Mouse (Mus musculus) cerebellum, postnatal 25 days (tissue): ENCODE measurements at regions not wholly inside any gene's neighbourhood (a gene's known extent, or its start where the extent isn't known, plus 50 kb on each side); places are given as distances from the start of the nearest gene placed in this dataset.
"Not testable (repeated sequence)": the region's sequence is repeated elsewhere in the genome, so short reads cannot be mapped to it uniquely, and the experiment has no call there.

Experiments
- DNase-seq, 2 experiments: peaks; one replicate each; pipeline ENCODE4 v3.0.0; 2021; ENCODE audit warnings: mixed read lengths in 2 of 2

- DNase-seq = no peak
These were observed 277.0 kb downstream of the Gxylt1 start for GRCm38 (mm10) chr15:92997933-92998332.

- DNase-seq = no peak
These were observed 280.7 kb downstream of the Gxylt1 start for GRCm38 (mm10) chr15:92994191-92994671.

DNA sequence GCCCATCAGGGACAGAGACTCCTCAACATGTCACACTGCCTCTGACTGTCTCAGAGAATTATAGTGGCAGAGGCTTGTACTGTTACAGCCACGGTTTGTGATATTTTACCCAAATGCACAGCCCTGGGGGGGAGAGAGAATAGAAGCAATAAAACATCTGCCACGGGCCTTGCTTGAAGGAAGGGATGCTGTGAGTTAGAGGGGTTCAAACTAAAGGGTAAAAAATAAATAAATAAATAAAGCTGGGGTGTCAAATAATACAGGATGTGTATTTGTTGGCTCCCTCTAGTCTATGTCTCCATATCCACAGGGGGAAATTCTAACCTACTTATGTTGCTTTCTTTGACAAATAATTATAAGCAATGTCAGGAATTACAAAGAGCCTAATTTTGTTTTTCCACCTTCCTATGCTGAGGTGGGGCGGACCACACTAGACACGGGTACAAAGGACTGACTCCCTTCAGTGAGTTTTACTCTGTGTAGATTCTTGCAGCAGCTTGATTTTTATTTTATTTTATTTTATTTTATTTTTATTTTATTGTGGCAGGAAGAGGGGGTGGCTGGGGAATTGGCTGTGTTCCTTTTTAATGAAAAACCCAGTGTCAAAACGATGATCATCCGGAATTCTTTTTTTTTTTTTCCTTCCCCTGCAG is 281.3 kb downstream of the Gxylt1 start:
- no peak for DNase-seq

DNA sequence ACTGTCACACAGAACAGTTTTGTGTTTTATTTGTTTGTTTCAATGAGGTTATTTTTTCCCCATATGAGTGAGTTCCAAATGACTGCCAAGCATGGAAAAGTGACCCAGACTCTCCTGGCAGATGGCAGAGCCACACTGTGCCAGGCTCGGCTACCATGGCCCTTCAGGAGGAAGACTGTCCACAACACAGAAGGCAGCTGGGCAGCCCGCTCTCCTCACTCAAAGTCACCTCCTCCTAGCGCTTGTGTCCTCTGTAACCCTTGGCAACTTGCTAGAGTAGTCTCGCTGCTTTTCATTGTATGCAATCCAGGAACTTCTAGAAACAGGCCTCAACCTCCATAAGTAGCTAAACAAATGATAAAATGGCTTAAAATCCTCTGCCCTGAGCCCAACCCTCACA is 299.2 kb downstream of the Gxylt1 start:
- DNase-seq = peak; percentile 13 to 40

GRCm38 (mm10) chr15:92974931-92975330 is 300.0 kb downstream of the Gxylt1 start:
- DNase-seq = no peak

- DNase-seq = no peak
These were observed 301.2 kb downstream of the Gxylt1 start for GRCm38 (mm10) chr15:92973651-92974229.

- DNase-seq = no peak
These were observed 309.4 kb downstream of the Gxylt1 start for GRCm38 (mm10) chr15:92965556-92965955.

DNA sequence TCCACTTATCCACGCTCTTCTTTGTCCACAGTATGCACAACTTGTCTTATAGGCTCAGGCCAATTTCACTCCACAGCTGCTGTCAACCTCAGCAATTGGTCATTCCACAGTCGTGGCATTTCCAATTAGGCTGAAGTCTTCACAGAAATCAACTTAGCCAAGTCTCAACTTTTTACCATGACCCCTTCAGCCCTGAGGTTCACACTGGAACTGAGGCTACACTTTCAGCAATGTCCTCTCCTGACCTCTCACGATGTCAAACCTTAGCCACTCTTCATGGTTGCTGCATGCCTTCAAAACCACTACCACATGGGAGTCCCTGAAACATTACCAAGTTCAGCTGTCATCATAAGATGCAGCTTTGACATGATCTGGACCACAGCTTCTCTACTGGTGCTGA is 310.1 kb downstream of the Gxylt1 start:
- DNase-seq = no peak

DNA sequence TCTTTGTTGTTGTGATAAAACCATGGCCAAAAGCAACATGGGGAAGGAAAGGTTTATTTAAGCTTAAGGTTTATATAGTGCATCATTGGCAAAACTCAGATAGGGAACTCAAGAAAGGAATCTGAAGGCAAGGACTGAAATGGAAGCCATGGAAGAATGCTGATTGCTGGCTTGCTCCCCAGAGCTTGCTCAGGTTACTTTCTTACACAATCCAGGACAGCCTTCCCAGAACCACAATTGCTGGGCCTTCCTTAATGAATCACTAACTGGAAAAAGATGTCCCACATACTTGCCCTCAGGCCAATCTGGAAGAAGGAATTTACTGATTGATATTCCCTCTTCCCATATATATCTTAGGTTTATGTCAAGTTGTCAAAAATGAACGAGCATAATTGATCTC is 310.8 kb downstream of the Gxylt1 start:
- no peak for DNase-seq

DNA sequence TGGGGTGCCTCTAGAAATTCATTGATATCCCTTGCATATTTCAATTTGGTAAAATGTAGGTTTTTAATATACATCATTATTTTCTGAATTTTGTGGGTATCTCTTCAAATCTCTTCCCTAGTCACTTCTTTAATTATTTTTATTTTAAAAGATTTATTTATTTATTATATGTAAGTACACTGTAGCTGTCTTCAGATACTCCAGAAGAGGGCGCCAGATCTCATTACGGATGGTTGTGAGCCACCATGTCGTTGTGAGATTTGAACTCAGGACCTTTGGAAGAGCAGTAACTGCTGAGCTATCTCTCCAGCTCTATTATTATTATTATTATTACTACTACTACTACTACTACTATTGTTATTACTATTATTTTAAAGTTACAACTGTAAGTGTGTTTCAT is 324.1 kb downstream of the Gxylt1 start:
- DNase-seq = not testable (repeated sequence)

DNA sequence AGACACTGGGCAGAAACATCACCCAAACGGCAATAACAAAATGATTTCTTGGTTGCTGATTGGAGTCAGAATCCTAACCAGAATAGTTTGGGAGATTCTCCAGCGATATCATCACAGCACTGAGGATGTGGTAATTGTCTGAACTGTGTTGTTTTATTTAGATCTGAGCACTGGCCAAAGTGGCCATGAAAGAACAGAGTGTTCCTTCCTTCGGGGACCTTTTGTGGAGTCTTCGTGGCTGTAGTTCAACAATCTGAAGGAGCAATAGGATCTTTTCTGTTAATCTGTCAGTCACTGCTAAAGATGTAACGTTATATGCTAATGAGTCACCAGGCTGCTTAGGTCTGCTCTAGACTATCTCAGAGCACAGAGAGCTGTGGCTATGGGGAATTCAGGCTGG is 328.8 kb downstream of the Gxylt1 start:
- DNase-seq = no peak

DNA sequence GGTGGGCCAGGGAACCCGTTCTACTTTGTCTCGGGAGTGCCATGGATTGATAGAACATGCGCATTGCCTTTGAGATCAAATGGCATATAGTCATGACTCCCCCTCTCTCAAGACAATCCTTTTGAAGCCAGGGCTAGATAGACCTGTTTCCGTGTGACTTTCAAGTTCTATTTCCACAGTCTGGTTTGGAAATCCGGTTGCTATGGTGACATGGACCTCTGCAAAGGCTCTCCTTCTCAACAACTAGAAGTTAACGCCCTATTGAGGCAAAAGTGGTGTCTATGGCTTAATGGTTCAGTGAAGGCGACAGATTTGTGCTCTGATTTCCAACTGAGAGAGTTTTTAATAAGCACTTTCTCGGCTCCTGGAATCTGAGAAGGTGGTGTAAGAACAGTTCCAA is 371.2 kb downstream of the Gxylt1 start:
- no peak for DNase-seq

GRCm38 (mm10) chr15:92897277-92897676 is 377.7 kb downstream of the Gxylt1 start:
- no peak for DNase-seq

DNA sequence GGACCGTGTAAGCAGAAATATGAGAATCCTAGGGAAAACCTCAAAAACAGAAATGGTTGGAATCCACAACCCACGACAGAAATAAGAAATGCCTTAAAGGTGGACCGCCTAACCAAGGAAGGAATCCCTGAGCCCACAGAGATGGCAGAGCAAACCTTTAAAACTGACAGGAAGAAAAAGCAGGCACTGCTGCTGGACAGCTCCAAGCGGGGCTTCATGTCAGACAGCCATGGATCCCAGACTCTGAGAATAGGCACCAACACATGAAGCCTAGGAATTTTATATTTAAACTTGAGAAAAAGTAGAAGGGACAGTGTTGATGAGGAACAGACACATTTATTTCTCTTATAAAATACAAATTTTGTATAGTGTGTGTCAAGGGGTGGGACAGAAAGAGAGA is 379.1 kb downstream of the Gxylt1 start:
- no peak for DNase-seq

GRCm38 (mm10) chr15:92876438-92876837 is 398.5 kb downstream of the Gxylt1 start:
- DNase-seq = no peak

- DNase-seq = no peak
These were observed 410.9 kb downstream of the Gxylt1 start for GRCm38 (mm10) chr15:92864106-92864505.

- no peak for DNase-seq
These were observed 424.1 kb downstream of the Gxylt1 start for GRCm38 (mm10) chr15:92850854-92851253.

- no peak for DNase-seq
These were observed 434.9 kb downstream of the Gxylt1 start for GRCm38 (mm10) chr15:92840035-92840434.

DNA sequence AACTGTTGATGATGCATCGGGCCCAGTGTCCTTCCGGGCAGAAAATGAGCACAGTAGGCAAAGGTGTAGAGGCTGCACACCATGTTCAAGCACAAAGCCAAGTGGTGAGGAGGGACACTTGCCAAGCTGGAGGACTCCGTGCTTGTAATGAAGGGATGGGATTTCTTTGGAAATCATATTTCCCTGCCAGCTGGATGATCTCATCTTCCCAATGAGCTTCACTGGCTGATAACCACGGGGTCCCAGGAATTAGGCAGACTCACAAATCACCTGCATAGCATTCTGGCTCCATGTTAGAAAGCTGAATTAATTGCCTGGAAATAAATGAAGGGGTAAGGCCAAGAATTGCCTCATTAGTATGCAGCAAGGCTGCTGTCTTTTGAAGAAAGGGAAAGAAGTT is 435.4 kb downstream of the Gxylt1 start:
- peak; percentile 56 to 75 for DNase-seq

- no peak for DNase-seq
These were observed 429.5 kb downstream of the Pdzrn4 start for GRCm38 (mm10) chr15:92826136-92826535.
